Mouse (Mus musculus) liver, adult 2 months (tissue): Measurements from ENCODE around the gene Aplnr.

Source experiments
- CTCF ChIP-seq: fragments of 200-500 bp; IDR thresholded peaks from 2 replicates; pipeline ENCODE4 v1.5.1; 2011; ENCODE audit warnings: low read depth, low read length, control low read depth
- POLR2A ChIP-seq: fragments of 200-500 bp; IDR thresholded peaks from 2 replicates; pipeline ENCODE4 v1.6.1; 2011; ENCODE audit warnings: low read length, control low read depth; ENCODE audit not compliant: insufficient read depth; ENCODE audit errors: extremely low read depth

- TF ChIP-seq POLR2A, result no peak
- TF ChIP-seq CTCF, result no peak
Measured at GRCm38 (mm10) chr2:85147481-85147880, 11.5 kb downstream of the Aplnr start.
